Mouse (Mus musculus) embryonic facial prominence, embryonic 10.5 days (tissue): ENCODE data around the gene Lmbr1. TPM values are rescaled to one million over a fixed set of nuclear protein-coding genes. Genes with fewer than 3 reads are reported as not detected.

Source experiments
- DNase-seq: peaks from one replicate; pipeline ENCODE4 v3.0.0-alpha.2; 2017; ENCODE audit warnings: low spot score
- H3K27ac ChIP-seq: fragments of 300-500 bp; sonication (generic); replicated peaks from 2 replicates; pipeline ENCODE4 v1.5.1; 2016; ENCODE audit warnings: mild to moderate bottlenecking
- H3K27me3 ChIP-seq: fragments of 300-500 bp; sonication (generic); replicated peaks from 2 replicates; pipeline ENCODE4 v1.6.1; 2016; ENCODE audit warnings: low read depth, mild to moderate bottlenecking; ENCODE audit not compliant: poor library complexity, severe bottlenecking
- H3K36me3 ChIP-seq: fragments of 300-500 bp; sonication (generic); replicated peaks from 2 replicates; pipeline ENCODE4 v1.6.1; 2016; ENCODE audit warnings: mild to moderate bottlenecking, moderate library complexity
- H3K4me1 ChIP-seq: fragments of 300-500 bp; sonication (generic); 2 replicates; pipeline ENCODE4 v1.6.1; 2016
- H3K4me3 ChIP-seq: fragments of 300-500 bp; sonication (generic); 2 replicates; pipeline ENCODE4 v1.5.1; 2016; ENCODE audit warnings: mild to moderate bottlenecking, moderate library complexity
- H3K9me3 ChIP-seq: fragments of 300-500 bp; sonication (generic); 2 replicates; pipeline ENCODE4 v1.6.1; 2016; ENCODE audit warnings: mild to moderate bottlenecking
- WGBS: fragments of 180-500 bp; shearing (Covaris S2); methylation state at CpG from one replicate; pipeline ENCODE4 v1.1.7; 2016; 5-methylcytosine and 5-hydroxymethylcytosine counted together
- polyA plus RNA-seq: library from polyadenylated mRNA; unstranded; fragments of >200 nt; fragmentation: Nextera tagmentation; extraction: Ambion mirVana; gene quantifications from 2 replicates; pipeline ENCODE4 v1.2.1, GENCODE M21; 2016

Gene Lmbr1
- polyA plus RNA-seq, 1 experiment from 2014 or later = 7.7 TPM

DNA sequence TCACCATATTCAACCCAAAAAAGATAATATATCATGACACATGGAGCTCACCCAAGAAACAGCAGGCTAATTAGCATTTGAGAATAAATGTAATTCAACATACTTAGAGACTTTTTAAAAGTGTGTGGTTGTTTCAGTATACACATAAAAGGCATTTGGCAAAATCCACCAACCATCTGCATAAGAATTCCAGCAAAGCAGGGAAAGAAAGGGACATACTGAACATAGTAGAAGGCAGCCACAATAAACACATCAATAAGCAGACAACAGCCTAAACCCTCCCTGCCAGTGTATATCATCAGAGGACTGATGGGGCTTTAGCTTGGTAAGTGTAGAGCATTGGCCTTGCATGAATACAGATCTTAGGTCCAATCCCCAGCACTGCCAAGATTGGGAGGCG, 133.4 kb downstream of the Lmbr1 start:
- no peak for DNase-seq
- H3K4me3 ChIP-seq = no peak overlapping the region
- no peak overlapping the region for H3K27ac ChIP-seq
- H3K36me3 ChIP-seq = no peaks in the 10 kb centered on the region
- no peaks in the 10 kb centered on the region for H3K27me3 ChIP-seq
- no peaks in the 10 kb centered on the region for H3K4me1 ChIP-seq
- no peaks in the 10 kb centered on the region for H3K9me3 ChIP-seq
- WGBS = 50% methylated on average over 1 of the region's 1 CpGs

DNA sequence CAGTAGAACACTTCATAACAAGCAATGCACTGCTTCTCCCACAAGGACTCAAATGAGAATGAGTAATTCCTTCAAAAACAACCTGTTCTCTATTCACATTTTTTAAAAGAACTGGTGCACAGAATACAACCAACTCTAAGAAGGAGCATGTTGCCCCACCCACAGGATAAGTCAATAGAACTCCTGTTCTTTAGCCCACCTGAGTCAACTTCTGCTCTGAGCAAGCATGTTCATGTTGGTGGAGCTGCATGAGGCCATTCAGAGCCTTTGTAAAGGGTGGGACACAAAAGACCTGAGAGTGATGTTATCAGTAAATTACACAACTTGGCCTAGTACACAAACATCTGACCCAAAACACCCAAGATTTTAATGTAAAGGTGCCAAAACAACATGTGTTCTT, 139.8 kb downstream of the Lmbr1 start:
- Histone ChIP-seq H3K4me3 (no peak overlapping the region), H3K4me1 (no peaks in the 10 kb centered on the region), H3K36me3 (no peaks in the 10 kb centered on the region), H3K27ac (no peak overlapping the region), H3K27me3 (no peaks in the 10 kb centered on the region), H3K9me3 (no peaks in the 10 kb centered on the region)
- DNase-seq = no peak

DNA sequence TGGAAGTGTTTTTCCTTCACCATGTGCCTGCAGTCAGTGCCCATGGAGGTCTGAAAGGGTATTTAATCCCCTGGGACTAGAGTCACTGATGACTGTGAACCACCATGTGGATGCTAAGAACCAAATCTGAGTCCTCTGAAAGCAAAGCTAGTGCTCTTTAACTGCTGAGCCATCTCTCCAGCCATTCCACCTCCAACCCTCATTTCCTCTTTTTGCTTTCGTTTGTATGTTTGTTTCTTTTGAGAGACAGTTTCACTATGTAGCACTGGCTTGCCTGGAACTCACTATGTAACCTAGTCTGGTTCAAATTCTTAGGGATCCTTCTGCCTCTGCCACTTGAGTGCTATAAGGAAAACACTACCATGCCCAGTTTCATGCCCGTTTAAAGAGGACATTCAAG, 147.7 kb downstream of the Lmbr1 start:
- H3K27me3 ChIP-seq = no peaks in the 10 kb centered on the region
- H3K36me3 ChIP-seq = no peaks in the 10 kb centered on the region
- H3K27ac ChIP-seq = no peak overlapping the region
- no peak for DNase-seq
- no peak overlapping the region for H3K4me3 ChIP-seq
- H3K4me1 ChIP-seq = no peaks in the 10 kb centered on the region
- H3K9me3 ChIP-seq = no peaks in the 10 kb centered on the region
- WGBS = 76% methylated on average over 2 of the region's 2 CpGs

DNA sequence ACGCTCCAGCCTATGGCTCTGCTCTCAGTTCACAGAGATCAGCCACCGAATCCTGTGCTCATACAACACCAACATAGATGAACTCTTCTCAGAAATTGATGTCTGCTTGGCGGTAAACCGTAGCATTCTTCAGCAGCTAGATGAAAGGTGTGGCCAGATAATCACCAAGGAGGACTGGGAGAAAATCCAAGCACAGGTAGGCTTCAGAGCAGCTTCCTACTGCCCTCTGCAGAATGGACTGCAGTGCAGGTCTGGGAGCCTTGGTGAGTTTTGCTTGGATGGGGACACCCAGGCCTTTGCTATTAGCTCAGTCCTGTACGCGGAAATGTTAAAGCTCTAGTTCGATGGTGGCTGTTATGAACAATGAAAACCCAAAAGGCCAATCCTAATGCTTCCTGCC, 154.1 kb downstream of the Lmbr1 start:
- WGBS = 94% methylated on average over 7 of the region's 7 CpGs
- H3K9me3 ChIP-seq = no peaks in the 10 kb centered on the region
- no peaks in the 10 kb centered on the region for H3K36me3 ChIP-seq
- no peaks in the 10 kb centered on the region for H3K27me3 ChIP-seq
- no peak overlapping the region for H3K4me3 ChIP-seq
- H3K4me1 ChIP-seq = no peaks in the 10 kb centered on the region
- no peak overlapping the region for H3K27ac ChIP-seq
- no peak for DNase-seq

DNA sequence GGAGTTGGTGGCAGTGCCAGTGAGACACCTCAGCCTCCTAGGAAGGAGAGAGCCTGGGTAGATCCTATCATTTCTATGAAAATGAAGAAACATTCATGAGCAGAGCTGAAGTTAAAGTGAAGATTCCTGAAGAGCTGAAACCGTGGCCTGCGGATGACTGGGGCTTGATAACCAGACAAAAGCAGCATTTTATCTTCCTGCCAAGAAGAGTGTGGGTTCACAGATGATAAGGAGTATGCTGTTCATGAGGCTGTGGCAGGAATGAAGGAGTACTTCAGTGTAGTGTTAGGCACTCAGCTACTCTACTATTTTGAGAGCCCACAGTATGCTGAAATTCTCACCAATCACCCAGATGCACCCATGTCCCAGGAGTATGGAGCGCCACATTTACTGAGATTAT, 160.2 kb downstream of the Lmbr1 start:
- no peak for DNase-seq
- Histone ChIP-seq H3K4me1 (no peaks in the 10 kb centered on the region), H3K36me3 (no peaks in the 10 kb centered on the region), H3K27me3 (no peaks in the 10 kb centered on the region), H3K27ac (no peak overlapping the region), H3K4me3 (no peak overlapping the region), H3K9me3 (no peaks in the 10 kb centered on the region)
- 85% methylated on average over 3 of the region's 3 CpGs for WGBS

DNA sequence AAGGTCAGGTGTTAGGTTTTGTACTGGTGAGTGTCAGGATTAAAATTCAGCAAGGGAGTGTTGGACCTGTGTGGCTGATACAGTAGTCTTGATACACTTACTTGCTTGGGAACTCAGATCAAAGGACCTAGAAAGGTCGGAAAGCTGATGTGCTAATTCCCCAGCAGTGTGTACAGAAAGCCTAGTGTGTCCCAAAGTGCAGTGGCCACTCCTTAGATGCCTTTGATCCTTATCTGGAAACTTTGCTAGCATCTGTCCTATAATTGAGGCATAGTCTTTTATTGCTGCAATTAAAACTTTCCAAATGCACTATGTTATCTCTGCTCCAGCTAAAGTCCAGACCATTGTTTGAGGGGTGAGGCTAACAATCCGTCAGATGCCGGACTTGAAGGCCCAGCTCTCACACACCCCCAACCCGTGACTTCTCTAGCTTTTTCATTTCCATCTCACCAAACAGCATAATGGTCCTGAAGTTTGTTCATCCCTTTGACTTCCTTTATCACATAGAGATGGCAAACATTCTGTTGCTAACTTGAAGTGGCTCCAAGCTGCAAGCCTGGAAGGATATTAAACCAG, 166.1 kb downstream of the Lmbr1 start:
- Histone ChIP-seq H3K4me3 (no peak overlapping the region), H3K36me3 (no peaks in the 10 kb centered on the region), H3K27ac (no peak overlapping the region), H3K9me3 (no peaks in the 10 kb centered on the region), H3K27me3 (no peaks in the 10 kb centered on the region), H3K4me1 (no peaks in the 10 kb centered on the region)
- WGBS = 71% methylated on average over 4 of the region's 4 CpGs
- no peak for DNase-seq

DNA sequence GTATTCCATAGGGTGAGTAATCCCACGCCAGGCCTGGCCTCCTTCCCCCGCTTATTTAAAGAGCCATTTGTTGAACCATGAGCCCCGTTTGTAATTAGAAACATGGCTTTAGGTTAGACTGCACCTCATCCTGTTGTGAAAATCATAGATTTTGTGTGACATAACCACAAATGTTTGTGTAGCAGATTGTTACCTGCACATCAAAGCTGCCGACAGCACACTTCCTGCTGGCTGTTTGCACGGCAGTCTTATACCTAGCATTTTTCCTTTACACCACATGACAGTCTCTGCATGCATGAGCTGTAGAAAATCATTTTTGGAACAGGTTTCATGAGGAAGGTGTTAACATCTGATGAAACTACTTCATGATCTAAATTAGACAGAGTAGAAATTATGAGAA, 172.5 kb downstream of the Lmbr1 start:
- Histone ChIP-seq H3K9me3 (no peaks in the 10 kb centered on the region), H3K36me3 (0 out of 2 replicates have a peak, but pooled peaks cover 2% of the 10 kb centered on the region), H3K4me3 (no peak overlapping the region), H3K4me1 (no peaks in the 10 kb centered on the region), H3K27ac (no peak overlapping the region), H3K27me3 (no peaks in the 10 kb centered on the region)
- 84% methylated on average over 5 of the region's 5 CpGs for WGBS
- no peak for DNase-seq

DNA sequence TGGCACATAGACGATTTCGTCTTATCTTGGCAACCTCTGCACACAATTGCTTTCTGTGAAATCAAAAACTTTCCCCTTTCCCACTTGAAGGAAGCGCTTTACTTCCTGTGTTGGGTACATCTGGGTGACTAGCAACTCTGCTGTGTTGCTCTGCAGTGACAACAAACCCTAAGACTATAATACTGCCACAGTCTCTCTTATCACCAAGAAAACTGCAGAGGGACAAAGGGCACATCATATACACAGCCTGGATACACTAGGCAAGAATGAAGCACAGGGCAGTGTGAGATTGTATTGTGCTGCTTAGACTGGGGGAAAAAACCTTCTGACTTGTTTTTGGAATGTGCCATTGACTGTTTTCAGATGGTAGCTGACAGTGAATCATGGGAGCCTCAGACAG, 178.3 kb downstream of the Lmbr1 start:
- peaks cover 10% of the 10 kb centered on the region for H3K4me1 ChIP-seq
- H3K36me3 ChIP-seq = 0 out of 2 replicates have a peak, but pooled peaks cover 2% of the 10 kb centered on the region
- peaks cover 13% of the 10 kb centered on the region; the same call in 1 of the 2 replicates for H3K27me3 ChIP-seq
- H3K9me3 ChIP-seq = no peaks in the 10 kb centered on the region
- no peak overlapping the region for H3K4me3 ChIP-seq
- no peak overlapping the region for H3K27ac ChIP-seq
- DNase-seq = no peak
- WGBS = 80% methylated on average over 3 of the region's 3 CpGs

DNA sequence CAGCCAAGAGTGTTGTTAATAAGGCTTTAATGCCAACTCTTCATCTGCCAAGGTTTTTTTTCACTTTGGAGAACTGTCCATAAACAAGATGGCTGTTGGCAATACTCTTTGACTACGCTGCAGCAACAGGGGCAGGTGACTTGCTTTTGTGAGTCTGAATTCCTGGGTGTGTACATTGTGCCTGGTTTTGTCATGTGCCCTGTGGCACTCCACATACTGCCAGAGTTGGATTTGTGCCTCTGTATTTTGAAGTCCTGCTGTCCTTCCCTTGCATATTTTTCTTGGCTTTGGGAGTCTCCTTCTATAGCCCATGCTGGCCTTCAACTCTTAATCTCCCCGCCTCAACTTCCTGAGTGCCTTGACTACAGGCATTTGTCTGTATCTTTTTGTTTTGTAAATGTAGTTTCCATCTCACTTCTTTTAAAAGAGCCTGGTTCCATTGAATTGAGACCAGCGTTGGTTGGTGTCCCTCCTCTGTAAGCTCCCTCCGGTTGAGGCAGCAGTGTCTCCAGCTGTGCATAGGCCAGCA, 179.2 kb downstream of the Lmbr1 start:
- peaks cover 10% of the 10 kb centered on the region for H3K4me1 ChIP-seq
- WGBS = 61% methylated on average over 4 of the region's 4 CpGs
- H3K36me3 ChIP-seq = 0 out of 2 replicates have a peak, but pooled peaks cover 2% of the 10 kb centered on the region
- no peak overlapping the region for H3K27ac ChIP-seq
- H3K27me3 ChIP-seq = peaks cover 13% of the 10 kb centered on the region; the same call in 1 of the 2 replicates
- no peak overlapping the region for H3K4me3 ChIP-seq
- no peaks in the 10 kb centered on the region for H3K9me3 ChIP-seq
- no peak for DNase-seq

DNA sequence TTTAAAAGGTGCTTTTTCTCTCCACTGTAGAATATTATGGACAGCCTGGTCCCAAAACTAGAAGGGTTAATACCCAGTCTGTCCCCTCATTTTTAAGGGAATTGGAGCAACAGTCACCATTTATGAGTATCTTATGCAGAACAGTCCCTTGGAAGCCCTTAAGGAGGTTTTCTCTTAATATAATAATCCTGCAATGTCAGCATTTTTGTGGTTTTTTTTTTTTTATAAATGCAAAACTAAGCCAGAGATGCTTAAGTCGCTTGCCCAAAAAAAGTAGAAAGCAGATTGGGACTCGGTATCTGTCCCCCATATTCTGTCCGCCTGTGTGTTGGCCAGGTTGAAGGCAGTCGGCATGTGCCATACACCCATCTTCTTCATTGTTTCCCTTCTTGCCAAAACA, 181.0 kb downstream of the Lmbr1 start:
- Histone ChIP-seq H3K27me3 (peaks cover 13% of the 10 kb centered on the region; the same call in 1 of the 2 replicates), H3K36me3 (no peaks in the 10 kb centered on the region), H3K4me1 (peaks cover 10% of the 10 kb centered on the region), H3K27ac (no peak overlapping the region), H3K9me3 (no peaks in the 10 kb centered on the region), H3K4me3 (no peak overlapping the region)
- 93% methylated on average over 4 of the region's 4 CpGs for WGBS
- no peak for DNase-seq

DNA sequence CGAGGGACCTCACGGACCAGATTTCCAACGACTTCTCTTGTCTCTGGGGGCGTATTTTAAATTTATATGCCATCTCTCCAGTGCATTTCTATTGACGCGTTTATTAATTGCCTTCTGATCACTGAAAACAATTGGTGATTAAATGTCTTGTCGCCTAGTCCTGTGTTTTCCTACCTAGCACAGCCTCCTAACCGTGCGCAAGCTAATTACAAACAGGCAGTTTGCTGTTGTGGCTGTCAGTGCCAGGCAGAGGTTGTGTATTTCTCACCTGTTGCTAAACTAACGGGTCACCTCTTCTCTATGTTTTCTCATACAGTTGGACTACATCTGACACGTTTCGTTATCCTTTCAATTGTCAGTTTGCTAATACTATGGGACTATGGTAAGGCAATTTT, 181.9 kb downstream of the Lmbr1 start:
- H3K27ac ChIP-seq = peak overlapping the region; percentile 92
- 9% methylated on average over 12 of the region's 12 CpGs for WGBS
- peaks cover 10% of the 10 kb centered on the region for H3K4me1 ChIP-seq
- no peaks in the 10 kb centered on the region for H3K9me3 ChIP-seq
- peaks cover 13% of the 10 kb centered on the region; the same call in 1 of the 2 replicates for H3K27me3 ChIP-seq
- H3K36me3 ChIP-seq = no peaks in the 10 kb centered on the region
- DNase-seq = no peak
- H3K4me3 ChIP-seq = peak overlapping the region; percentile 68

DNA sequence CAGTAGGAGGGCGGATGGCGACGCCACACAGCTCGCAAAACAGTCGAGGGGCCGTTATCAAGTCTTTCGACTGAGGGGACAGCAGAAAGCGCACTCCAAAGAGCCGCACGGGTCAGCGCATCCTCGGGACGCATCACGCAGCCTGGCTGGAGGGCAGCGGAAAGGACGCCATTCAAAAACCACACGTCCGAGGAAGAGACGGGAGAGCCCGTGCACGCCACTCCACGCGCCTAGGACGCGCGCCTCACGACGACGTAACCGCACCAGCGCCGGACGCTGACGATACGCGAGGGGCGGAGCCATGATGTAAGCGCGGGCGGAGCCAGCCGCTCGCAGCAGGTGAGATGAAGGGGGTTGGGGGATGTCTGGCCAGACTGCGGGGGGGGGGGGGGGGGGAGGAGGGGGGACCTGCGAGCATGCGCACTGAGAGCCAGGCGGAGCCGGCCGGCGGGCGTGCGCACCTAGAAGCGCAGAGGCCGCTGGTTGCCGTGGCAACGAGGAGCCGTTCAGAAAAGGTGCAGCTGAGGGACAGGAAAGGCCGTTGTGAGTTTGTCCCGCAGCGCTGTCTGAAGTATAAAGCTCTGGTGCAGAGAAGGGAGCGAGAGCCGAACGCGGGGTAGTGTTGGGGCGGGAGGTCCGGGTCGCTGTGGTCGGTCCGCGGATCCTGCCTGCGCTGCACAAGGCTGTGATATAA, 182.5 kb downstream of the Lmbr1 start, which contains the start of gene Rnf32:
Rnf32 (plus strand) TSS at position 423 of the 694 bp plus-strand sequence.
- under 1% methylated on average over 69 of the region's 70 CpGs for WGBS
- Histone ChIP-seq H3K9me3 (no peaks in the 10 kb centered on the region), H3K27ac (peak within 1 kb of the TSS; percentile 92), H3K4me1 (peaks cover 10% of the 10 kb centered on the region), H3K27me3 (peaks cover 13% of the 10 kb centered on the region; the same call in 1 of the 2 replicates), H3K36me3 (no peaks in the 10 kb centered on the region), H3K4me3 (peak within 1 kb of the TSS; percentile 68)
- DNase-seq = peak; percentile 96

DNA sequence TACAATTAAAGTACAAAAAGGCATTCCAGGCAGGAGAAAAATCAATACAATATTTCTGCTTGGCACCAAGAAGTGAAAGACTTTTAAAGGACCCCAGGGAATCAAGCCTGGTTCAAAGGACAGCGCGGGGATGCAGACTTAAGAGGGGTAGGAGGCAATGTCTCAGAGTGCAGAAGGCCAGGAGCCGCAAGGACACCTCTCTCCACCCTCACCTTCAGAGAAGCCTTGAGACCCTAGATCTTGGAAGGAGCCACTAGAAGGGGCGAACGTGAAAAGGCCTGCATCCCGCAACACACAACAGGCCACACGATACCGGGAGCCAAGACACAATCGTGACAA, 183.0 kb downstream of the Lmbr1 start:
- Histone ChIP-seq H3K4me1 (peaks cover 10% of the 10 kb centered on the region), H3K27ac (peak overlapping the region; percentile 92), H3K9me3 (no peaks in the 10 kb centered on the region), H3K4me3 (peak overlapping the region; percentile 68), H3K27me3 (peaks cover 13% of the 10 kb centered on the region; the same call in 1 of the 2 replicates), H3K36me3 (no peaks in the 10 kb centered on the region)
- DNase-seq = no peak
- 3% methylated on average over 9 of the region's 9 CpGs for WGBS
